Mouse (Mus musculus): ENCODE measurements around the gene Plcd1.

DNA sequence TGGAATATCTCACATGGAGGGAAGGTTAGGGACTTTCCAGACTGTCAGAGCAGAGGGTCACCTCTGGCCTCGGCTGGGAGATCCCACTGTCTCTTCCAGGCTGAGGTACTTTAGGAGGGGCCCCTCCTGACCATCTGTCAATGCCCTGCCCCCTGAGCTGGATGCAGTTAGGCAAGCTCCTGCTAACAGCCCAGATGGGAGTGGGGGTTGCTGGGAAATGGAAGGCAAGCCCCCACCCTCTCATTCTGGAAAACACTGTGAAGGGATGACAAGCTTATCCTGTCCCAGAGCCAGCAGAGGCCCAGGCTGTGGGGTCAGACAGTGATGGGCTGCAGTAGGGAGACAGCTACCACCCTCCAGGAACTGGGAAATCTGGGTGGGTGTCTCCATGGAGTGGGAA, 6.9 kb downstream of the Plcd1 start:
- TF ChIP-seq CTCF (IDR thresholded peaks at IDR 0.05; ENCODE audit: low read depth) = no peak
- no peak for TF ChIP-seq EP300 (IDR thresholded peaks at IDR 0.05; ENCODE audit: low read depth)

Data from heart, postnatal 0 days (tissue).